Comparison of ENCODE assay signal across 11 mouse cellular contexts in genomic region chr4:151901422-151901821, GRCm38 (mm10). TPM values are rescaled to one million over a fixed set of nuclear protein-coding genes. Genes with fewer than 3 reads are reported as not detected.
DNase-seq lines count a peak whose midpoint lies in the region; ATAC-seq and TF ChIP-seq lines count a peak whose summit lies in the region.
"Had no signal": no experiment of that assay in that cellular context is flagged by ENCODE, and none has a peak within 500 bp of the region (broad histone marks: within the 10 kb centered on the region; RNA-seq: fewer than 3 reads in every experiment).

No protein-coding gene starts in this region.

- H3K4me2 ChIP-seq in hindbrain, postnatal 0 days (ENCODE audit: low read depth, low read length), result no peak overlapping the region
- no peak overlapping the region for H3K4me2 ChIP-seq in liver, postnatal 0 days (ENCODE audit: low read depth, low read length)
- H3K4me2 ChIP-seq in intestine, embryonic 15.5 days (replicated peaks), result no peak overlapping the region

- TF ChIP-seq CTCF in hindbrain, postnatal 0 days (IDR thresholded peaks at IDR 0.05; ENCODE audit: low read depth), result peak; percentile 14; the same call in 1 of the 2 replicates
- TF ChIP-seq CTCF in G1E (IDR thresholded peaks at IDR 0.05; ENCODE audit: low read depth, low read length), result 0 out of 2 replicates have a peak, but pooled peaks have one; percentile 23
- peak; percentile 60 for TF ChIP-seq CTCF in liver, postnatal 0 days (IDR thresholded peaks at IDR 0.05; ENCODE audit: low read depth)

- no peak overlapping the region for H3K4me3 ChIP-seq in hindbrain, postnatal 0 days (ENCODE audit: low read length)
- no peak overlapping the region for H3K4me3 ChIP-seq in hindbrain, embryonic 10.5 days
- H3K4me3 ChIP-seq in G1E (ENCODE audit: low read depth, low read length), result no peak overlapping the region
- H3K4me3 ChIP-seq in liver, postnatal 0 days (ENCODE audit: low read depth, low read length), result no peak overlapping the region
- no peak overlapping the region for H3K4me3 ChIP-seq in intestine, embryonic 15.5 days (replicated peaks)
- H3K4me3 ChIP-seq: embryonic facial prominence, embryonic 10.5 days; limb, embryonic 10.5 days had no signal

- ATAC-seq in hindbrain, postnatal 0 days, result no peak
- ATAC-seq in G1E (ENCODE audit: extremely low read depth, insufficient number of reproducible peaks, low FRiP score, poor library complexity, severe bottlenecking), result no peak
- ATAC-seq in liver, postnatal 0 days, result no peak
- no peak for ATAC-seq in intestine, embryonic 15.5 days

- H3K27ac ChIP-seq in hindbrain, postnatal 0 days, result no peak overlapping the region
- H3K27ac ChIP-seq in hindbrain, embryonic 10.5 days, result no peak overlapping the region
- no peak overlapping the region for H3K27ac ChIP-seq in liver, postnatal 0 days (ENCODE audit: low read depth)
- H3K27ac ChIP-seq in intestine, embryonic 15.5 days, result no peak overlapping the region
- H3K27ac ChIP-seq: embryonic facial prominence, embryonic 10.5 days; limb, embryonic 10.5 days had no signal

- H3K4me1 ChIP-seq in hindbrain, postnatal 0 days (ENCODE audit: insufficient read depth, low read length), result 0 out of 2 replicates have a peak, but pooled peaks cover 10% of the 10 kb centered on the region
- peaks cover 9% of the 10 kb centered on the region for H3K4me1 ChIP-seq in hindbrain, embryonic 10.5 days (replicated peaks)
- H3K4me1 ChIP-seq in G1E (ENCODE audit: insufficient read depth, low read depth, low read length), result no peaks in the 10 kb centered on the region
- no peaks in the 10 kb centered on the region for H3K4me1 ChIP-seq in liver, postnatal 0 days (ENCODE audit: insufficient read depth)
- H3K4me1 ChIP-seq in intestine, embryonic 15.5 days (replicated peaks), result 0 out of 2 replicates have a peak, but pooled peaks cover 6% of the 10 kb centered on the region

- DNase-seq in hindbrain, postnatal 0 days (ENCODE audit: low spot score), result no peak
- DNase-seq in hindbrain, embryonic 10.5 days (ENCODE audit: low spot score), result no peak
- DNase-seq in G1E (ENCODE audit: low spot score), result no peak
- peak; percentile 20 for DNase-seq in c-Kit-positive CD71-positive TER-119-negative erythroid progenitor cells, embryonic 14.5 days (ENCODE audit: low read depth)
- DNase-seq in liver, postnatal 0 days, result peak; percentile 40
- no peak for DNase-seq in frontal cortex, postnatal 36 days (ENCODE audit: low spot score in 2 of 2)
- no peak for DNase-seq in left cerebral cortex, adult 8-10 months (ENCODE audit: low spot score in 2 of 2)
- DNase-seq: gastrocnemius, postnatal 25 days had no signal

- H3K9me3 ChIP-seq in hindbrain, postnatal 0 days (ENCODE audit: low read length), result no peaks in the 10 kb centered on the region
- H3K9me3 ChIP-seq in hindbrain, embryonic 10.5 days, result no peaks in the 10 kb centered on the region
- no peaks in the 10 kb centered on the region for H3K9me3 ChIP-seq in G1E (replicated peaks)
- no peaks in the 10 kb centered on the region for H3K9me3 ChIP-seq in liver, postnatal 0 days (ENCODE audit: low read length)
- H3K9me3 ChIP-seq in intestine, embryonic 15.5 days, result no peaks in the 10 kb centered on the region
- H3K9me3 ChIP-seq: embryonic facial prominence, embryonic 10.5 days; limb, embryonic 10.5 days had no signal

- H3K36me3 ChIP-seq in hindbrain, postnatal 0 days (ENCODE audit: insufficient read depth, low read length), result no peaks in the 10 kb centered on the region
- no peaks in the 10 kb centered on the region for H3K36me3 ChIP-seq in hindbrain, embryonic 10.5 days
- H3K36me3 ChIP-seq in G1E (replicated peaks), result no peaks in the 10 kb centered on the region
- H3K36me3 ChIP-seq in liver, postnatal 0 days (replicated peaks; ENCODE audit: insufficient read depth, low read length), result no peaks in the 10 kb centered on the region
- H3K36me3 ChIP-seq in intestine, embryonic 15.5 days, result no peaks in the 10 kb centered on the region
- H3K36me3 ChIP-seq: embryonic facial prominence, embryonic 10.5 days; limb, embryonic 10.5 days had no signal

- 70% methylated on average over 11 of the region's 11 CpGs for WGBS in hindbrain, postnatal 0 days
- 68% methylated on average over 11 of the region's 11 CpGs for WGBS in hindbrain, embryonic 10.5 days
- WGBS in liver, postnatal 0 days (ENCODE audit: insufficient replicate concordance), result 57% methylated on average over 11 of the region's 11 CpGs
- 58% methylated on average over 11 of the region's 11 CpGs for WGBS in intestine, embryonic 15.5 days

- H3K9ac ChIP-seq in hindbrain, postnatal 0 days (replicated peaks; ENCODE audit: low read length), result no peak overlapping the region
- H3K9ac ChIP-seq in liver, postnatal 0 days (replicated peaks), result no peak overlapping the region
- no peak overlapping the region for H3K9ac ChIP-seq in intestine, embryonic 15.5 days

- H3K27me3 ChIP-seq in hindbrain, postnatal 0 days (ENCODE audit: insufficient read depth, low read length), result no peaks in the 10 kb centered on the region
- peaks cover 8% of the 10 kb centered on the region; the same call in 1 of the 2 replicates for H3K27me3 ChIP-seq in hindbrain, embryonic 10.5 days (ENCODE audit: insufficient read depth, poor library complexity, severe bottlenecking)
- no peaks in the 10 kb centered on the region for H3K27me3 ChIP-seq in G1E (ENCODE audit: insufficient read depth, low read length)
- no peaks in the 10 kb centered on the region for H3K27me3 ChIP-seq in liver, postnatal 0 days (ENCODE audit: insufficient read depth, low read length)
- H3K27me3 ChIP-seq in intestine, embryonic 15.5 days (replicated peaks), result no peaks in the 10 kb centered on the region

- TF ChIP-seq EP300 in liver, postnatal 0 days (IDR thresholded peaks at IDR 0.05; ENCODE audit: low read depth), result no peak

RNA-seq across cellular contexts. Expression of gene Dnajc11, which starts 32.1 kb away (rescaled TPM):
- 94.5 and 108 TPM in 2 replicates for total RNA-seq in hindbrain, postnatal 0 days (2014; rRNA removed)
- polyA plus RNA-seq in hindbrain, postnatal 0 days (2015; fragmentation: Nextera tagmentation; extraction: Ambion mirVana), result 64.1 and 65.6 TPM in 2 replicates
- polyA plus RNA-seq in hindbrain, embryonic 10.5 days (2016; fragmentation: Nextera tagmentation; extraction: Ambion mirVana), result 102 and 108 TPM in 2 replicates
- total RNA-seq in G1E (2014; fragmentation: Nextera tagmentation) (40.5 and 51.1 TPM in 2 replicates), G1E (2017) (69.6 and 97.1 TPM in 2 replicates)
- 43.7 and 67.2 TPM in 2 replicates for polyA plus RNA-seq in G1E (2012)
- polyA plus RNA-seq in liver, postnatal 0 days (2015; fragmentation: Nextera tagmentation; extraction: Ambion mirVana), result 28.8 and 29.2 TPM in 2 replicates
- polyA plus RNA-seq in intestine, embryonic 15.5 days (2015; fragmentation: Nextera tagmentation; extraction: Ambion mirVana), result 73.2 and 75.6 TPM in 2 replicates
- 10 to 100 TPM; 51.5 to 75.7 (median 62.5) TPM for total RNA-seq in left cerebral cortex, adult 8-10 months (2022)

RNA-seq across cellular contexts. Expression of gene Camta1, which starts 39.7 kb away (rescaled TPM):
- total RNA-seq in hindbrain, postnatal 0 days (2014; rRNA removed), result 127 and 179 TPM in 2 replicates
- polyA plus RNA-seq in hindbrain, postnatal 0 days (2015; fragmentation: Nextera tagmentation; extraction: Ambion mirVana), result 133 and 145 TPM in 2 replicates
- 111 and 140 TPM in 2 replicates for polyA plus RNA-seq in hindbrain, embryonic 10.5 days (2016; fragmentation: Nextera tagmentation; extraction: Ambion mirVana)
- total RNA-seq in G1E (2014; fragmentation: Nextera tagmentation) (60.3 and 113 TPM in 2 replicates), G1E (2017) (23.5 and 25.7 TPM in 2 replicates)
- polyA plus RNA-seq in G1E (2012), result 10.8 and 12.1 TPM in 2 replicates
- 47.9 and 48.3 TPM in 2 replicates for polyA plus RNA-seq in liver, postnatal 0 days (2015; fragmentation: Nextera tagmentation; extraction: Ambion mirVana)
- polyA plus RNA-seq in intestine, embryonic 15.5 days (2015; fragmentation: Nextera tagmentation; extraction: Ambion mirVana), result 70.2 and 75.7 TPM in 2 replicates
- 100 to 1,000 TPM; 236 to 263 (median 255) TPM for total RNA-seq in left cerebral cortex, adult 8-10 months (2022)

Comparison
In these comparisons a context has a peak if more than half of its experiments do, and no peak if none do; other contexts are left out.
1. DNase-seq: peak in c-Kit-positive CD71-positive TER-119-negative erythroid progenitor cells, embryonic 14.5 days (single experiment) and liver, postnatal 0 days (single experiment); none in hindbrain, postnatal 0 days (single experiment), hindbrain, embryonic 10.5 days (single experiment), G1E (single experiment), frontal cortex, postnatal 36 days (0 of 2) and left cerebral cortex, adult 8-10 months (0 of 2).
2. Peak in every context shown above with its lines, with median percentiles within 50 percentile points of each other: CTCF ChIP-seq.